Mouse (Mus musculus) embryonic facial prominence, embryonic 13.5 days (tissue): ENCODE data around the gene Il18bp. TPM values are rescaled to one million over a fixed set of nuclear protein-coding genes. Genes with fewer than 3 reads are reported as not detected.
A peak's percentile ranks its signal among the peaks of the same experiment; 100 is the strongest.
"Not testable (repeated sequence)": the region's sequence is repeated elsewhere in the genome, so short reads cannot be mapped to it uniquely, and the experiment has no call there.

Experiments used
- ATAC-seq: fragments of 200-750 bp; cut with Nextera tagmentation; 2 replicates; pipeline ENCODE4 v1.8.0; 2017; ENCODE audit warnings: low read depth; ENCODE audit not compliant: insufficient number of reproducible peaks, insufficient read depth, low FRiP score, low TSS enrichment
- H3K27ac ChIP-seq: fragments of 300-500 bp; sonication (generic); 2 replicates; pipeline ENCODE4 v1.5.1; 2015; ENCODE audit warnings: moderate library complexity, mild to moderate bottlenecking, inconsistent platforms
- H3K27me3 ChIP-seq: fragments of 300-500 bp; sonication (generic); 2 replicates; pipeline ENCODE4 v1.6.1; 2015; ENCODE audit warnings: mild to moderate bottlenecking, inconsistent platforms
- H3K36me3 ChIP-seq: fragments of 300-500 bp; sonication (generic); 2 replicates; pipeline ENCODE4 v1.6.1; 2015; ENCODE audit warnings: mild to moderate bottlenecking, inconsistent platforms
- H3K4me1 ChIP-seq: fragments of 300-500 bp; sonication (generic); 2 replicates; pipeline ENCODE4 v1.6.1; 2015; ENCODE audit warnings: inconsistent platforms
- H3K4me2 ChIP-seq: fragments of 300-500 bp; sonication (generic); 2 replicates; pipeline ENCODE4 v1.6.1; 2015; ENCODE audit warnings: moderate library complexity, mild to moderate bottlenecking, inconsistent platforms
- H3K4me3 ChIP-seq: fragments of 300-500 bp; sonication (generic); 2 replicates; pipeline ENCODE4 v1.5.1; 2015; ENCODE audit warnings: mild to moderate bottlenecking, inconsistent platforms
- H3K9ac ChIP-seq: fragments of 300-500 bp; sonication (generic); 2 replicates; pipeline ENCODE4 v1.6.1; 2015; ENCODE audit warnings: mild to moderate bottlenecking, inconsistent platforms
- H3K9me3 ChIP-seq: fragments of 300-500 bp; sonication (generic); 2 replicates; pipeline ENCODE4 v1.6.1; 2016; ENCODE audit warnings: inconsistent platforms
- WGBS: fragments of 180-500 bp; shearing (Covaris S2); methylation state at CpG from one replicate; pipeline ENCODE4 v1.1.7; 2015; ENCODE audit warnings: mixed read lengths; 5-methylcytosine and 5-hydroxymethylcytosine counted together
- polyA plus RNA-seq: library from polyadenylated mRNA; unstranded; fragments of >200 nt; fragmentation: Nextera tagmentation; extraction: Ambion mirVana; gene quantifications from 2 replicates; pipeline ENCODE4 v1.2.1, GENCODE M21; 2015

The Il18bp gene
- polyA plus RNA-seq: 3.3 TPM in 2 replicates

DNA sequence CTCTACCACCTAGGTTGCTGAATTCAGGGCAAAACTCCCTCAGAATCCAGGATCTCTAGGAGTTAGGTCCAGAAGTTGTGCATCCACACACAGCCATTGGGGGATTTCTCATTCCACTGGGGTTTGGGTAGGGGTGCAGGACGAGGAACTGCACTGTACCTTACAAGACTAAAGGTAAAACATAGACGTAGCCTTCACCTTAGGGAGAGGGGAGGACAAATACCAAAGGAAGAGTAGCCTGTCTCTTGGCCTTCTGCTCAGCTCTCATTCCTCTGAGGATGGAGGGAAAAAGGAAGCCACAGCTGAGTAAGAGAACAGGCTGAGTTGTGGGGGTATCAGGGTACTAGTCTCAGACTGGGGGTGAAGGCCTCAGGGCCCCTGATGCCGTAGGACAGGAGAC is at the start of gene Il18bp:
Gene Il18bp, minus strand, starts transcription at position 101 of the 400 bp plus-strand sequence.
- no peak within 1 kb of the TSS for H3K4me2 ChIP-seq

GRCm38 (mm10) chr7:102066363-102066762 is 47.9 kb upstream of the Il18bp start:
- Histone ChIP-seq H3K9me3 (no peaks in the 10 kb centered on the region), H3K4me3 (peak overlapping the region; percentile 74), H3K27me3 (no peaks in the 10 kb centered on the region), H3K36me3 (peaks cover 19% of the 10 kb centered on the region), H3K27ac (peak overlapping the region; percentile 88), H3K9ac (peak overlapping the region; percentile 81), H3K4me2 (peak overlapping the region; percentile 77), H3K4me1 (peaks cover 23% of the 10 kb centered on the region)
- no peak for ATAC-seq
- 74% methylated on average over 6 of the region's 6 CpGs for WGBS

More for the DNA sequence above, at the start of gene Il18bp:
- no peak for ATAC-seq
- Histone ChIP-seq H3K4me3 (no peak within 1 kb of the TSS), H3K9ac (no peak within 1 kb of the TSS), H3K9me3 (no peaks in the 10 kb centered on the region), H3K27ac (no peak within 1 kb of the TSS), H3K27me3 (no peaks in the 10 kb centered on the region), H3K4me1 (no peaks in the 10 kb centered on the region), H3K36me3 (peaks cover 96% of the 10 kb centered on the region)
- WGBS: 80% methylated on average over 3 of the region's 3 CpGs

GRCm38 (mm10) chr7:102065046-102065891 is 46.8 kb upstream of the Il18bp start, which contains the start of the genes Rnf121, Xndc1 and Xntrpc:
Rnf121 (minus strand) TSS chr7:102065469.
Xndc1 (plus strand) TSS chr7:102065511.
Xntrpc (plus strand) TSS chr7:102065713.
- H3K9ac ChIP-seq: peak within 1 kb of the TSS; percentile 81
- 0 out of 2 replicates have a peak, but pooled peaks cover 16% of the 10 kb centered on the region for H3K36me3 ChIP-seq
- peak within 1 kb of the TSS; percentile 74 for H3K4me3 ChIP-seq
- under 1% methylated on average over 56 of the region's 56 CpGs for WGBS
- peak within 1 kb of the TSS; percentile 88 for H3K27ac ChIP-seq
- H3K9me3 ChIP-seq: no peaks in the 10 kb centered on the region
- no peaks in the 10 kb centered on the region for H3K27me3 ChIP-seq
- H3K4me2 ChIP-seq: peak within 1 kb of the TSS; percentile 77
- H3K4me1 ChIP-seq: peaks cover 23% of the 10 kb centered on the region
- ATAC-seq: peak; percentile 98

GRCm38 (mm10) chr7:102064655-102065045 is 46.2 kb upstream of the Il18bp start:
- Histone ChIP-seq H3K9me3 (no peaks in the 10 kb centered on the region), H3K4me1 (peaks cover 23% of the 10 kb centered on the region), H3K4me3 (peak overlapping the region; percentile 74), H3K4me2 (peak overlapping the region; percentile 77), H3K36me3 (peaks cover 15% of the 10 kb centered on the region), H3K27me3 (no peaks in the 10 kb centered on the region), H3K27ac (peak overlapping the region; percentile 88), H3K9ac (peak overlapping the region; percentile 81)
- ATAC-seq: no peak
- WGBS: under 1% methylated on average over 9 of the region's 9 CpGs

DNA sequence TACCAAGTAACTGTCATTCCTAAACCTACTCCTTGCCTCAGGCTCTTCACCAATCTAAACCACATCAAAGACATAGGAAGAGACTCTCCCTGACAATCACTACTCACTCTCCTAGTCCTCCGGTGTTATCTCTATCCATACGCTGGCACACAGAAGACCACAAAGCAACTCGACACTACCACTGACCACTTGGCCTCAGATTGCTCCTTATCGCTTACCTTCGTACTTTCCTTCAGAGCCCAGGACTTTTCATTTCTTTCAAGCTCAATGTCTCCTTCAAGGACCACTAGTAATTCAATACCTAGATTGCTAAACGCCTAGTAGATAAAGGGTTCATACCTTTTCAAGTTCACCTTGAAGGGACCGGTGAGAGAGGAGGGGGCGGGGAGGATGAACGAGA is 45.4 kb upstream of the Il18bp start:
- H3K27me3 ChIP-seq: no peaks in the 10 kb centered on the region
- no peaks in the 10 kb centered on the region for H3K9me3 ChIP-seq
- peak overlapping the region; percentile 74 for H3K4me3 ChIP-seq
- peaks cover 23% of the 10 kb centered on the region for H3K4me1 ChIP-seq
- H3K27ac ChIP-seq: no peak overlapping the region
- no peak for ATAC-seq
- H3K36me3 ChIP-seq: peaks cover 22% of the 10 kb centered on the region
- WGBS: 80% methylated on average over 9 of the region's 9 CpGs
- H3K9ac ChIP-seq: no peak overlapping the region; the same call in 1 of the 2 replicates
- H3K4me2 ChIP-seq: peak overlapping the region; percentile 77

DNA sequence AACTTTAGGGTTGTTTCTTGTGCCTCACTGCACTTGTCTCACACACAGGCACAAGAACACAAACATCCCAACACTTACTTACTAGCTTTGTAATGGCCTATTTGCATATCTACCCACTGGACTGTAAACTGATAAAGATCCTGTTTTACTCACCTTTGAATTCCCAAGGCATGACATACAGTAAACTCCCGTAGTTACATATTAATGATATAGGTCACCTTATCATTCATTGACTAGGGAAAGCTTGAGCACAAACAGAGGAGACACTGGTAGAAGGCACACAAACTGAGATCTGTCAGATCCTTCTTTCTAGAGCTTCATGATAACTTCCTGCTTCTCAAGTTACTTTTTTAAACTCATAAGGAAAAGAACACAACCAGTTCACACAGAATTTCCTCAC is 43.7 kb upstream of the Il18bp start:
- no peaks in the 10 kb centered on the region for H3K27me3 ChIP-seq
- H3K27ac ChIP-seq: no peak overlapping the region
- H3K9me3 ChIP-seq: no peaks in the 10 kb centered on the region
- no peak for ATAC-seq
- peaks cover 29% of the 10 kb centered on the region for H3K36me3 ChIP-seq
- no peak overlapping the region for H3K4me2 ChIP-seq
- WGBS: 95% methylated on average over 1 of the region's 1 CpGs
- H3K4me3 ChIP-seq: no peak overlapping the region
- H3K9ac ChIP-seq: no peak overlapping the region
- peaks cover 20% of the 10 kb centered on the region for H3K4me1 ChIP-seq

- H3K4me1 ChIP-seq: peaks cover 14% of the 10 kb centered on the region
- H3K27me3 ChIP-seq: no peaks in the 10 kb centered on the region
- WGBS: 93% methylated on average over 3 of the region's 3 CpGs
- H3K9me3 ChIP-seq: no peaks in the 10 kb centered on the region
- peaks cover 37% of the 10 kb centered on the region for H3K36me3 ChIP-seq
- H3K4me3 ChIP-seq: no peak overlapping the region
- H3K9ac ChIP-seq: no peak overlapping the region
- no peak overlapping the region for H3K27ac ChIP-seq
- H3K4me2 ChIP-seq: no peak overlapping the region
- ATAC-seq: no peak
These were observed 42.9 kb upstream of the Il18bp start for GRCm38 (mm10) chr7:102061353-102061752.

GRCm38 (mm10) chr7:102048524-102048923 is 30.0 kb upstream of the Il18bp start:
- not testable (repeated sequence) for H3K27me3 ChIP-seq, H3K27ac ChIP-seq, ATAC-seq, H3K4me1 ChIP-seq, H3K9ac ChIP-seq, H3K4me2 ChIP-seq, H3K9me3 ChIP-seq, H3K4me3 ChIP-seq
- peaks cover 27% of the 10 kb centered on the region for H3K36me3 ChIP-seq

GRCm38 (mm10) chr7:102042314-102042713 is 23.8 kb upstream of the Il18bp start:
- Histone ChIP-seq H3K4me2 (no peak overlapping the region), H3K36me3 (peaks cover 50% of the 10 kb centered on the region), H3K9me3 (no peaks in the 10 kb centered on the region), H3K4me3 (no peak overlapping the region), H3K27me3 (no peaks in the 10 kb centered on the region), H3K9ac (no peak overlapping the region), H3K27ac (no peak overlapping the region), H3K4me1 (no peaks in the 10 kb centered on the region)
- ATAC-seq: no peak
- WGBS: 73% methylated on average over 2 of the region's 2 CpGs

GRCm38 (mm10) chr7:102037318-102037717 is 18.8 kb upstream of the Il18bp start:
- no peak overlapping the region for H3K4me2 ChIP-seq
- no peak overlapping the region for H3K27ac ChIP-seq
- H3K9ac ChIP-seq: no peak overlapping the region
- ATAC-seq: no peak
- H3K9me3 ChIP-seq: no peaks in the 10 kb centered on the region
- no peak overlapping the region for H3K4me3 ChIP-seq
- 91% methylated on average over 3 of the region's 3 CpGs for WGBS
- peaks cover 95% of the 10 kb centered on the region for H3K36me3 ChIP-seq
- no peaks in the 10 kb centered on the region for H3K4me1 ChIP-seq
- H3K27me3 ChIP-seq: no peaks in the 10 kb centered on the region

DNA sequence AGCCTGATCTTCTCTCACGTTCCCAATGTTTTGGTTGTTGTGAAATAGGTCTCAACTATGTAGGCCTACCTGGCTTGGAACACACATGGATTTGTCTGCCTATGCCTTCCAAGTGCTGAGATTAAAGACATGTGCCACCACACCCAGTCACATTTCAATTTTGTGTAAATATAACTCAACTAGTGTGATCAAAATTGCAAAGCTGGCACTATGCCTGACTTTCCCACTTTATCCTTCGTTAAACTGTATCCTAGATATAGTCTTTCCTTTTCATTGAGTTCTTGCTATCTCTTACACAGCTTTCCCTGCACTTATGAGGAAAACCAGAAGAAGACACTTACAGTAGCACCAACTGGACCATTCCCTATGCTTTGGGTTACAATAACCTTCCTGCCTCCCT is 17.0 kb upstream of the Il18bp start:
- H3K27me3 ChIP-seq: no peaks in the 10 kb centered on the region
- WGBS: 89% methylated on average over 2 of the region's 2 CpGs
- H3K4me3 ChIP-seq: no peak overlapping the region
- ATAC-seq: no peak
- peaks cover 99% of the 10 kb centered on the region for H3K36me3 ChIP-seq
- H3K4me1 ChIP-seq: no peaks in the 10 kb centered on the region
- H3K9ac ChIP-seq: no peak overlapping the region
- no peaks in the 10 kb centered on the region for H3K9me3 ChIP-seq
- H3K27ac ChIP-seq: no peak overlapping the region
- no peak overlapping the region for H3K4me2 ChIP-seq

- H3K9ac ChIP-seq: no peak overlapping the region
- peaks cover 98% of the 10 kb centered on the region for H3K36me3 ChIP-seq
- H3K27me3 ChIP-seq: no peaks in the 10 kb centered on the region
- no peaks in the 10 kb centered on the region for H3K4me1 ChIP-seq
- no peaks in the 10 kb centered on the region for H3K9me3 ChIP-seq
- WGBS: 88% methylated on average over 1 of the region's 1 CpGs
- no peak overlapping the region for H3K4me3 ChIP-seq
- ATAC-seq: no peak
- no peak overlapping the region for H3K27ac ChIP-seq
- no peak overlapping the region for H3K4me2 ChIP-seq
These were observed 16.4 kb upstream of the Il18bp start for GRCm38 (mm10) chr7:102034904-102035303.
